Mouse (Mus musculus) right cerebral cortex, adult 2 months (tissue): ENCODE results near the gene Ak2.

Experiments used
- DNase-seq, 2 experiments: peaks; one replicate each; pipeline ENCODE4 v3.0.0; 2021 to 2022; ENCODE audit warnings: low spot score in 2 of 2

The Ak2 gene

DNA sequence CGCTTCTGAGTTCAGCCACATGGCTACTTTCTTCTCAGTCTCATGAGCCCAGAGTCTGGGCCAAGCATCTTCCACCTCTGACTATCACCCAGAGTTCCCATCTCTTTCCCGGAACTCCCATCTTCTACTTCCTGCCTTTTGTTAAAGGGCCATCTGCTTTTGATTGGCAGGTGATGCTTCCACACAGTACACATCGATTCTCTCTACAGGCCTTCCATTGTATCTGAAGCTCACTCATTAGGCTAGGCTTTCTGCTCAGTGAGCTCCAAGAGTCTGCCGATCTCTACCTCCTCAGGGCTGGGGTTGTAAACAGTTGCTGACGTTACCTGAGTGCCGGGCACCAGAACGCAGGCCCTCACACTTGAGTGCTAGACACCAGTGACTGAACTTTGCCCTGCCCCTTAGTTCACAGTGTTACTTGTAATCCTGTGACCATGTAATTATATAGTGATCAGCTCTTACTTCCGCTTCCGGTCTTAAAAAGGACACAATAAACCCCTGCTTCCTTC, at the start of gene Ak2:
Gene Ak2 (plus strand): TSS at position 459 of the 509 bp plus-strand sequence.
- DNase-seq: no peak

DNA sequence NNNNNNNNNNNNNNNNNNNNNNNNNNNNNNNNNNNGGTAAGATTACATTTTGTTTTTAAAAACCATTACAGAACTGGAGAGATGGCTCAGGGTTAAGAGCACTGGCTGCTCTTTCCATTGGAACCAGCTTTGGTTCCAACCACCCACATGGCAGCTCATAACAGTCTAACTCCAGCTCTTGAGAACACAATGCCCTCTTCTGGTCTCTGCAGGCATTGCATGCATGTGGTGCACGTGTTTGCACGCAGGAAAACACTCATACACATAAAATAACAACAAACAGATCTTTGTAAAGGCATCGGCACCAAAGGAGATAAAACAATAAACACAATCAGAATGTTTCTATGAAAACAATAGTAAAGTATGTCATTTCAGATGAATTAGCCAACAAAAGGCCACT, 49.4 kb upstream of the Ak2 start:
- DNase-seq: no peak

DNA sequence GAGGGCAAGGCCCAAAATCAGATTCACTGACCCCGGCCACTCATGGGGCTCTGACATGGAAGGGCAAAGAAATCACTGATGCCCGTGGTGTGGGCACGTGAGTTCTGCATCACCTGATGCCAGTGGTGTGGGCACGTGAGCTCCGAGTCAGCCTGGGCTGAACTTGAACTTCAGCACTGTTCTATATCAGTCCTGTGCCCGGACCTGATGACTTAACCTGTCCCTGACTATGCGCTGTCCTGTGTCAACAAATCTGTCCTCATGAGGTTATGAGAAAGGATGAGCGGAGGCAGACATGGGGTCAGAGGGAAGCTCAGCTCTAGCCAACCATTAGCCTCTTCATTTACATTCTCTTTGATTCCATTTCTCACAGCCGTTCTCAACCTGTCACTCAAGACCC, 45.0 kb upstream of the Ak2 start:
- no peak for DNase-seq

DNA sequence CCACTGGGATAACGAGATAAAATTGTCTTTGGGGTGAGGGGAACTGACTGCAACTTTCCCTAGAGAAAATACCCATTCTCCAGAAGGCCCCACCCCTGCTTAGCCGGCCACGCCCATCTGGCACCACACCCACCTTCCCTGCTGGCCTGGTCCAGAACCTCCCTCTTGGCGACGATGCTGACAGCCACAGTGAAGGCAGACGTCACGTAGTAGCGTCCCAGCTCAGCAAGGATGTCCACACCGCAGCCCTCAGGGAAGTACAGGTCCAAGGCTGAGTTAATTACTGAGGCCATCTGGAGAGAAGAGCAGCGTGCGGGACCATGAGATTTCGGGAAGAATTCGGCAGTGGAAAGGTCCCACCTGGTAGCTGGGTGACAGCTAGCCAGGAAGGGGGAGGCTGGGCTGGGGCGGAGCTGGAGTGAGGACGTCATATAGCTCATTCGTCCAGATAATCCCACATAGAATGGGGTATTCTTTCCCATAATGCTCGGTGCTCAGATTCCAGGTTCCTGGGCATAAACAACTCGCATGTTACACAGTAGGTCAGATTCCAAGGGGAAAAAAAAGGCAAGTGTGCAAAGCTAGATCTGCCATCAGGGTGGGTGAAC, 44.3 kb upstream of the Ak2 start:
- no peak for DNase-seq

DNA sequence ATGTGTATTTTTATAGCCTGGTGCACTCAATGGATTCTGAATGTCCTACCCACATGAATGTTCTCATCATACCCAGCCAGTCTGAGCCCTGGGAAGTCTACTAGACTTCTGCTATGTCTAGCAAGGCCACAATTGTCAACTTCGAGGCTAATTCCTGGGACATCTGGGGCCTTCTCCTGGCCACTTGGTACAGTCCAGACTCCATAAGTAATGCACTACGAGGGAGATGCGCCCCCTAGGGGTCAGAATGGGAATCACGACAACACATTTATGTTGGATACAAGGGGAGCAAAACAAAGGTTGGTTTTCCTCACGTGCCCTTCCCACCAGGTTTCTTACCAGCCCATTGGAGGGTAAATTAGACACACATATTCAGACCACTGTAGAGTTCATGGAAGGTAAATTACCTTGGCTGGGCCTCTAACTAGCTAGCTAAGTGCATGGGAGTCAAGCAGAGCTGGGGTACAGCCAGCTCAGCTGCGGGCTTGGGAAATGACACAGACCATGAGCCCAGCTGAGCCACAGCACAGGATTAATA, 43.6 kb upstream of the Ak2 start:
- DNase-seq: peak in 1 of 2 experiments; percentile 46

DNA sequence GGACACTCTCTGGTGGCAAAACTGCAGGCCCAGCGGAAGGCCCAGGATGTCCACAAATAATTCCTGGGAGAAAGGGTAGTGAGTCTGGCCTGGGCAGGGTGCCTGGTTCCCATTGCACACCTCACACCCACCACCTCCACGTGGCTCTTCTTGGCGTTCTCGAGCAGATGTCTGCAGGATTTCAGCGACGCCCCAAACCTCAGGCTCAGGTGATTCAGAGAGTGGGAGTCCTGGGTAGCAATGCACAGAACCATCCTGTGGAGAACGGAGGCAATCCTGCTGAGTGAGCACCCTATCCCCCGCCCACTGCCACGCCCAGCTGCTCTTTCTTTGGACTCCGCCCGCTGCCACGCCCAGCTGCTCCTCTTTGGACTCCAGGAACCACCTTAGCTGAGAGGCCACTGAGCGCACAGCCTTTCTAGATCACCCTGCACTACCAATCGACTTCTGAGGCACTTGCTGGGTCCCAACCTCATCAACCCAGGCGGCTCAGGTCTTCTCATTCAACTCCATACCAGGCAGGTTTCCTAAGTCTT, 42.2 kb upstream of the Ak2 start:
- DNase-seq: peak; percentile 25 to 29

DNA sequence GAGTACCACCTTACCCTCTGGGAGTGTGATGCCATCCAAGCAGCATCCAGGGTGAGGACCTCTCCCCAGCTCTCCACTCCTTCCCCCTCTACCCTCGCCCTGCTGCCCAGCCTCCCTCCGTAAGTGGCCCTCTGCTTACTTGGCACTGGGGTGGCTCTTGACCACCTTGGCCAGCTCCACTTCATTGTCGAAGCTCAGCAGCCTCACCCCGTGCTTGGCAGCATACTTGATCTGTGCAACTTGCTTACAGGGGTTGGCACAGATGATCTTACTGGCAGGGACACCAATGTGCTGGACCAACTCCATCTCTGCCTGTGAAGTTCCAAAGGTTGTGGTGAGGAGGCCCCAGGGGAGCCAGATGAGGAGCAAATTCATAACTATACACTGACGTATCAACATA, 41.3 kb upstream of the Ak2 start:
- DNase-seq: no peak

DNA sequence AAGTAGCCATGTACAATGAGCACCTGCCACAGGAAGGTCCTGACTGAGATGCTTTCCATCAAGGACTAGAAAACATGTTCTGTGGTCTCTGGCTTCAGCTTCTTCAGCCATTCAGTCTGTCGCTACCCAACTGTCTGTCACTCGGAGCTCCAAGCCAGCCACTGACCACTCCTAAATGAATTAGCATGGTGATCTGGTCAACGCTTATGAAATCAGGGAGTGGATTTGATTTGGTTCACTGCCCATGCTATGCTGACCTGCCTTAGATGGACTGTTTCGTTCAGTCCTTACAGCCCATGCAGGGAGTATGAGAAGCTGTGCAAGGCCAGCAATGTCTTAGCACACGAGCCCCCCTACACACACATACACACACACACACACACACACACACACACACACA, 37.9 kb upstream of the Ak2 start:
- no peak for DNase-seq

DNA sequence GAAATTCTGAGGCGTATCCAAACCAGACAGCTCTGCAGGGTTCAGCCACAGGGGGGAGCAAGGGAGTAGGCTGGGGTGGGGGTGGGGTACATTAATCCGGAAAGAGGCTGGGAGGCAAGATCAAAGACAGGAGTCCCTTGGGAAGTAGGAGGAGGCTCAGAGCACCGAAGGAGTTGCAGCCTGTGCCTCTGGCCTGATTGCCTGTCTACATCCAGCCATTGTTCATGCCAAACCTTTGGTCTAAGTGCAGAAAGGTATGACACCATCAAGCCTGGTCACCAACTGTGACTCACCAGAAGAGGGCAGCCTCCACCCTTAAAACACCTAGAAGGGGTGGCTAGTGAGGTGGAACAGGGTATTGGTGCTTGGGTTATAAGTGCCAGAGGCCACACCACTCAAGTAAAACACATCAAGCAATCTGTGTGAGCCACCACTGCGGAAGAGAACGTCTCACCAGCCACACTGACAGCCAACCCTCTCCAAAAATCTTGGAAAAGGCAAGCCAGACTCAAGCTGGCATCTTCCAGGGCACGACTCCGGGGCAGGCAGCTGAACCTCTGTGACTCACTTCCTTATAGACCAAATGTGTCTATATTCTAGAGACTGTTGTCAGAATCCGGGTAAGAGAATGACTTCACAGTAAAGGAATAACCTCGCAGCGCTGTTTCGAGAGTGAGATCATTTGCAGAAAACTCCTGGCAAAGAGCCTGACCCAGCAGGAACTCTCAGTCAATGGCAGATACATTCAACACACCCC, 34.4 kb upstream of the Ak2 start:
- no peak for DNase-seq

DNA sequence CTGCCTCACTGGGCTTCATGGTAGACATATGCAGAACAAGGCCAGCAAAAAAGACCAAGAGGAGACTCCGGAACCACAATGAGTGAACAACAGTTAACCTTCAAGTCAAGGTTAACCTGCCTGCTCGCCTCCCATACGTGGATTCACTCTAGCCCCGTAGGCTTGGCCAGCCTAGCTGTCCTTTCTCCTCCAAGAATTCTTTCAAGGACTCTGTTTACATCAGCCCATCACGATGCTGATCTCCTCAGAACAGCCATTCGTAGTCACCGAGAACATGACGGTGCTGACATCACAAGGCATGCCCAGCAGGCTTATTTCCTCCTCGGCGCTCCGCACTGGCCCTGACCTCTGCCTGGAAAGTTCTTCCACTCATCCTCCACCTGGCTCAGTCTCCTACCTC, 33.6 kb upstream of the Ak2 start:
- DNase-seq: no peak

DNA sequence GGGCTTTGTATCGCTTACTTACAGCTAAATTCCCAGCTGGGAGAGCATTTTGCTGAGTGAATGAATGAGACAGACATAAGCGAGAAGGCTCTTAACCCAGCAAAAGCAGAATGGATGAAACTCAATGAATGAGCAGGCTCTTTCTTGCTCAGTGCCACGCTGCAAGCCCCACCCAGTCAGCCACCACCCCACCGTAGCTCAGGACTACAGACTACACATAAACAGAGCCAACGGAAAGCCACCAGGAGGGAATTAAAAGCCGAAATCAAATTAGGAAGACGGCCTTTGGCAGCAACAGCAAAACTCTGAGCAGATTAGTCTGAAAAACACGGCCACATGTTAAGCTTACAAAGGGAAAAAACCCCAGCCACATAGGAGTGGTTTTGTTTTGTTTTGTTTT, 32.9 kb upstream of the Ak2 start:
- no peak for DNase-seq

DNA sequence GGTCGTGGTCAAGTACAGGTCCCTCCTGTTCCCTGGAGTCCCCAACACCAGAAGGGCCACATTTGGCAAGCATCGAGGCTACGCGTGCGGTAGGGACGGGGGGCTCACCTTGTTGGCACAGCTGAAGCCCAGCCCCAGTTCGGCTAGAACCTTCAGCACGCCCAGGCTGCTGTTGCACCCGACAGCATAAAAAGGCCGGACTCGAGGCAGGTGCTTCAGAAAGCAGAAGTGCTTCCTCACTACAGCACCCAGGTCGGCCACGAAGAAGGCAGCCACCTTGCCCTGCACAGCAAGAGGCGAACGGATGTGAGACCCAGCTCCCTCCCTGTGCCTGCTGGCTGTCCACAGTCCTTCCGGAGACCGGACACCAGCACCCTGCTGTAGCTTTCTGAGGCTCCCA, 32.1 kb upstream of the Ak2 start:
- DNase-seq: no peak

DNA sequence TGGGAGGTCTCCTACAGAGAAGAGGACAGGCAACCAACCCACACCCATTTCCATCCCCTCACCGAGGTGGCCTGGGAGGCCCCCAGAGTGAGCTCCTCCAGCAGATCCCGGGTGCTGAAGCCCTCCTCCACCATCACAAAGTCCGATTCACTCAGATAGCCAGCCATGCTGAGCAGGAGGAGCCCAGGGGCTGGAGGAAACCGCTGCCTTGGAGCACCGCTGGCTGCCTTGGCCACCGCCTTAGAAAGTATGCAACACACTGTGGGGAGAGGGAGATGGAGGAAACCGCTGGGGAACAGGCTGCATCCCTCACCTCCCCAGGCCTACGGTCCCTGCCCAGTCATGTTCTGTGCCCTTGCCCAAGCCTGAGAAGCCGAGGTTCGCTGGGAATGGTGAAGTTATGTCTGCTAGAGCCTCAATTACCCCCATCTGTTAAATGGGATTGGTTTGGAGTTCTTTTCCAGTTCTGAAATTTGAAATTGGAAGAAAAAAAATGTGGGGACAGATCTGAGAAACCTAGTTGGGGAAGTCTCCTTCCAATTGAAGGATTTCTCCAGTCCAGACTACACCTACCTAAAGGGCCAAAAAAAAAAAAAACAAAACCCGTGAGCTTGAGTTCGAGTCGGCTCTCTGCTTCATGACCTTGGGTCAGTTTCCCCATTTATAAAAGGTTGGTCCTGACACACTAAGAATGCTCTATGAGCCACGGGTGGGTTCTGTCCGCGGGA, 30.3 kb upstream of the Ak2 start:
- no peak for DNase-seq

DNA sequence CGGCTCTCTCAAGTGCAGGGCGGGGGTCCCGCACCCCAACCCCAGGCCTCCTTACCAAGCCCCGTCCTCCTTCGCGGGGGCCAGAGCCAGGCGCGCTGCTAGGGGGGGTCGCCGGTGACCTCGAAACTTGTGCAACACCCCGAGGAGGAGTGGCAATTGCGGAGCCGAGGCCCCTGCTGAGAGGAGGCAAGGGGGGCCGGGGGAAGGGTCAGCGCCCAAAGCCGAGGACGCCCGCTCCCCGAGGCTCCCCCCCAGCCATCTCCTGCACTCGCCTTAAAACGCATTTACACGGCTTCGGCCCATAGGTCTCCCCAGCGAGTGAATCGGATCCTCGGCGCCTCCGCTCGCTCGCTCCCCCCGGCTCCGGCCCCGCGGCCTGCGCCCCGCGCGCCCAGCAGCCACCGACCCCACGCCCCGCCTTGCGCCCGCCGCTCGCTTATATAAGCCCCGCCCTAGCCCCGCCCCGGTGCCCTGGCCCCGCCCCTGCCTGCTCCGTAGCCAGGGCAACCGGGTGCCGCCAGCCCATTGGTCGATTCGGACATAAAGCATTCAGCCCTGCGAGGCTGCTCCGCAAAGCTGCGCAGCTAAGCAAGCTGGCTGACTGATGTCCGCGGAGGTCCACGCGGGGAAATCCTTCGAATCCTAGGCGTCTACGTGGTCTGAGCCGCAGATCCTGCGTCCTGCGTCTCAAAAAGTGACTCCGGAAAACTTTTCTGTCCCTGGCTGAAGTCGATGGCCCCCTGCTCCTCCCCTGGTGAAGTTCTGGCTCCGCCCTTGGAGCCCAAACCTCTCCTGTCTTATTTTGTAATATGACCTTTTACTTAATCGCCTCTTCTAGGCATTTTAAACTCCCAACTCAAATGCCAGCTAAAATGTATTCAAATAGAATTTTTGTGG, 29.5 kb upstream of the Ak2 start, which contains the start of gene Azin2:
Gene Azin2 (minus strand): TSS at position 414 of the 897 bp plus-strand sequence.
- peak; percentile 90 to 92 for DNase-seq

DNA sequence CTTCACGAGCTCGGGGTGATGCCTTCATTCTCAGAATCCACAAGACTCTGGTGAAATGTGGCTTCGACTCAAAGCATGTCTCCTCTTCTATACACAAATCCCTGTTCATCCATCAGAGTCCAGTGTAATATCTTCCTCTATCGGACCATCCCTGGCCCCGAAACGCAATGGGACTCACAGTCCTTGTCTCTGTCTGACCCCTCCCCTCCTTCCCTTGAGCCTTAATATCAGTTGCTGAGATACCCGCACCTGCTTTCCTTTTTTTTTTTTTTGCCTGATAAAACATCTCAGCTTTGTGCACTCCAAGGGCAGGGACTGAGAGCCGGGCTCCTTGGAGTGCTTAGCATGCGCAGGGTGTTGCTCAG, 28.9 kb upstream of the Ak2 start:
- DNase-seq: no peak

DNA sequence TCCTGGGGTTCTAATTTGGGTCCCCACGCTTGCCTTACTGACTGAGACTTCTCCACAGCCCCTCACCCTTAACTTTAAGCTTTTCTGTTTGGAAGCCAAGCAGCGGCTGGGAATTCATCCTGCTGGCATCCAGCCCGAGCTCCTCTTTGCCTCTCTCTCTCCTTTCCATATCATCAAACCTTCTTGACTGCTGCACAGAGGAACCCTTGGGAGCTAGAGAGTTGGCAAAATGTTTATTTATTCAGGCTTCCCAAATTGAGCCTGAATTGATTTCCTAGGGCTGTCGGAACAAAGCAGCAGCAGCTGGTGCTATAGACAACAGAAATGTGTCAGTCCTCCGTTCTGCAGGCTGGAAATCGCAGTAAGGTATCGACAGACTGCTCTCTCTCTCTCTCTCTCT, 25.0 kb upstream of the Ak2 start:
- no peak for DNase-seq

DNA sequence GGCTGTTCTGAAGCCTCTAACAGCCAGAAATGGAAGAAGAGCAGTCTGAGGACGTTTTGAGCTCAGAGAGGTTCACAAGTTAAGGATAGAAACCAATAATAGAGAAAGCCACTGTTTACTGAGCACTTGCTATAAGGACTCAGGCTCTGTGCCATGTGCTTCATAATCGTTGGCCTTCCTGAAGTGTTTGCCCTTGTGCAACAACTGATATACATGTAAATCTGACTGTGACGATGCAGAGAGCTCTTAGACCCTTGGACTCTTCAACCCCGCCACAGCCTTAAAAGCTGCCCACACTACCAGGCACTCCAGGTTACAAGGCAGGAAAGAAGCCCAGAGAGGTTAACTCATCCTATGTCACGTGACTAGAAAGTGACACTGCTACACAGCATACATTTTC, 22.7 kb upstream of the Ak2 start:
- no peak for DNase-seq

DNA sequence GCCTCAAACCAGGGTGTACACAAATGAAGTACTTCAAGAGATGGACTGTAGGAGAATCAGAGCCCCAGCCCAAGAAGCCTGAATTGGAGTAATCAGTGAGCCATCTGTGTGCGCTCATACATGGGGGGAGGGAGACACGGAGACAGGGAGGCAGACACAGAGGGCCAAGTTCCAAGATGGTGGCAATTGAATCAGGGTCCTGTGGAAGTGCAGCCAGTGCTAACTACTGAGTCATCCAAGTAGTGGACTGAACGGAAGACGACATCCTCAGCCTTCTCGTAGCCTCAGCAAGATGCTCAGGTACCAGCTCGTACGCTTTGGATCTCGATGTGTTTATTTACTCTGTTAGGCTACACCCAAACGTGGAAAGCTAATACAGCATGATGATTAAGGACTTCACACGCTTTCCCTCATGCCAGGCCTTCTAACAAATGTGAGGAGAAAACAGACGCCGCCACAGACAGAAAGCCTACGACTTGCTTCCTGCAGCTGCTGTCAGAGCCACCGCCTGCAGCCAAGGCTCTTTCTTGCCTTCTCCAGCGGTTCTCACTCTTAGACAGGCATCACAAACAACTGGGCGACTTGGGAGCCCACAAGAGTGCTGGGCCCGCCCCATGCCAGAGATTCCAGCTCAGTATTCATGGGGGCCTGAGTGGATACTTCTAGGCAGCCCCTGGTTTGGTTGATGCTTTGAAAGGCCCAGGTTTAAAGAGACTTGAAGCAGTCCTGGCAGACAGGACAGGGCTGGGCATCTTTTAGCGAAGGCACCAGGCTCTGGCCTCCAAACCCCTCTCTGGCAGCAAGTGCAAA, 21.9 kb upstream of the Ak2 start:
- DNase-seq: no peak

DNA sequence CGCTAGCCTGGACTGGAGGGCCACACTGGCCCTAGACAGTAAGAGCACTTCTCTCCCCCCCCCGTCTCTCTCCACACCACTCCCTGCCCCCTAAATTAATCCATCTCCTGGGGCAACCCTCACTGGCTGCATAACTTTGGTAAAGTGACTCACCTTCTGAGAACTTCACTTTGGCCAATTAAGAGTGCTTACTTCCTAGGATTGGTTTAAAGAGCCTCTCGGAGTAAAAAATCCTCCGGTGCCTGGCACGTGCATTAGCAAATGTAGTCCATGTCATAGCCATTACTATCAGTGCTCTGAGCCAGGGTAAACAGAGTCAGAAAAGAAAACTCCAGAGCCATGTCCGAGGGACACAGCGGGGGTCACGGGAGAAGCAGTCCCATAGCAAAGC, 21.3 kb upstream of the Ak2 start:
- no peak for DNase-seq

DNA sequence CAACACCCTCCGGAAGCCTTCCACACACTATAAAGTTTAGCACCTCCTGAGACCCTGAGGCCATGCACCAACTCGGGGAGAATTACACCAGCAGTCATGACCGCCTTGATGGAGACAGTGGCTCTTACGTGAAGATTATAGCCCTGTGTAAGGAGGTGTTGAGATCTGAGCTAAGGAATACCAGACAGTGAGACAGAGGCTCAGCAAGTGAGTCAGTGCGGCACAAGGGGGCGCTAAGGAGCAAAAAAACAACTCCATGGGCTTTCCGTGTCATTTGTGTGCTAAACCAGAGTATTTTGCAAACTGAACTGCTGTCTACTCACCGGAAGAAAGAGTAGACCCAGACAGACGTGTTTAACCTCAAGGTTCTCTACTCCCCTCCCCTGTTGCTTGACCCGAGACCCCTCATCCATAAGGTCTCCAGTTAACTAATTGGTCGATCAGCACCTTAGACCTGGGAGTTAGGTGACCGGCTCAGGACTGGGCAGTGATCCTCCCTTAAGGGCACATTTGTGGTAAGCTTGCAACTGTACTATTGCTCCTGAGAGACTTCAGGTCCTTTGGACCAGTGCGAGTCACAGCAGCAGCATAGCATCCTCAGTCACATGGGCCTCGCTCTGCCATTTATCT, 20.6 kb upstream of the Ak2 start:
- DNase-seq: peak; percentile 78 to 81
